Mouse (Mus musculus) forebrain, embryonic 13.5 days (tissue): Measurements from ENCODE around the gene Snx25. TPM values are rescaled to one million over a fixed set of nuclear protein-coding genes. Genes with fewer than 3 reads are reported as not detected.

Experiments
- ATAC-seq: fragments of 200-750 bp; cut with Nextera tagmentation; 2 replicates; pipeline ENCODE4 v1.8.0; 2017
- H3K27ac ChIP-seq: fragments of 300-500 bp; sonication (generic); 2 replicates; pipeline ENCODE4 v1.5.1; 2015; ENCODE audit warnings: inconsistent platforms, mild to moderate bottlenecking, moderate library complexity
- H3K27me3 ChIP-seq: fragments of 300-500 bp; sonication (generic); 2 replicates; pipeline ENCODE4 v1.6.1; 2015; ENCODE audit warnings: mild to moderate bottlenecking, inconsistent platforms
- H3K36me3 ChIP-seq: fragments of 300-500 bp; sonication (generic); 2 replicates; pipeline ENCODE4 v1.6.1; 2015; ENCODE audit warnings: mild to moderate bottlenecking, inconsistent platforms; ENCODE audit not compliant: poor library complexity, severe bottlenecking
- H3K4me1 ChIP-seq: fragments of 300-500 bp; sonication (generic); 2 replicates; pipeline ENCODE4 v1.6.1; 2015; ENCODE audit warnings: inconsistent platforms
- H3K4me2 ChIP-seq: fragments of 300-500 bp; sonication (generic); 2 replicates; pipeline ENCODE4 v1.6.1; 2015; ENCODE audit warnings: inconsistent platforms, mild to moderate bottlenecking, moderate library complexity
- H3K4me3 ChIP-seq: fragments of 300-500 bp; sonication (generic); 2 replicates; pipeline ENCODE4 v1.5.1; 2015; ENCODE audit warnings: mild to moderate bottlenecking, inconsistent platforms
- H3K9ac ChIP-seq: fragments of 300-500 bp; sonication (generic); 2 replicates; pipeline ENCODE4 v1.6.1; 2015; ENCODE audit warnings: mild to moderate bottlenecking, inconsistent platforms
- H3K9me3 ChIP-seq: fragments of 300-500 bp; sonication (generic); replicated peaks from 2 replicates; pipeline ENCODE4 v1.6.1; 2016; ENCODE audit warnings: inconsistent platforms
- WGBS: fragments of 180-500 bp; shearing (Covaris S2); methylation state at CpG from one replicate; pipeline ENCODE4 v1.1.7; 2015; 5-methylcytosine and 5-hydroxymethylcytosine counted together
- polyA plus RNA-seq: library from polyadenylated mRNA; unstranded; fragments of >200 nt; fragmentation: Nextera tagmentation; extraction: Ambion mirVana; gene quantifications from 2 replicates; pipeline ENCODE4 v1.2.1, GENCODE M21; 2015

Gene Snx25
- polyA plus RNA-seq, 1 experiment from 2014 or later = 3.8 TPM

- no peak for ATAC-seq
- no peak overlapping the region for H3K4me2 ChIP-seq
- H3K36me3 ChIP-seq = peaks cover 2% of the 10 kb centered on the region
- no peak overlapping the region for H3K4me3 ChIP-seq
- H3K27ac ChIP-seq = no peak overlapping the region
- 94% methylated on average over 5 of the region's 5 CpGs for WGBS
- no peak overlapping the region for H3K9ac ChIP-seq
- no peaks in the 10 kb centered on the region for H3K4me1 ChIP-seq
- no peaks in the 10 kb centered on the region for H3K27me3 ChIP-seq
- no peaks in the 10 kb centered on the region for H3K9me3 ChIP-seq
These were observed 79.2 kb downstream of the Snx25 start for GRCm38 (mm10) chr8:46072798-46073197.

GRCm38 (mm10) chr8:46040260-46040659 lies 111.7 kb downstream of the Snx25 start:
- WGBS = 61% methylated on average over 13 of the region's 13 CpGs
- Histone ChIP-seq H3K9me3 (no peaks in the 10 kb centered on the region), H3K9ac (no peak overlapping the region), H3K4me3 (no peak overlapping the region), H3K27ac (no peak overlapping the region), H3K4me2 (no peak overlapping the region), H3K4me1 (no peaks in the 10 kb centered on the region), H3K36me3 (peaks cover 20% of the 10 kb centered on the region; the same call in 1 of the 2 replicates), H3K27me3 (no peaks in the 10 kb centered on the region)
- no peak for ATAC-seq

- Histone ChIP-seq H3K27me3 (no peaks in the 10 kb centered on the region), H3K9ac (no peak overlapping the region), H3K36me3 (peaks cover 21% of the 10 kb centered on the region), H3K4me3 (no peak overlapping the region), H3K9me3 (no peaks in the 10 kb centered on the region), H3K4me2 (no peak overlapping the region), H3K27ac (no peak overlapping the region), H3K4me1 (no peaks in the 10 kb centered on the region)
- ATAC-seq = no peak
- WGBS = 90% methylated on average over 1 of the region's 1 CpGs
These were observed 112.3 kb downstream of the Snx25 start for GRCm38 (mm10) chr8:46039666-46040065.

DNA sequence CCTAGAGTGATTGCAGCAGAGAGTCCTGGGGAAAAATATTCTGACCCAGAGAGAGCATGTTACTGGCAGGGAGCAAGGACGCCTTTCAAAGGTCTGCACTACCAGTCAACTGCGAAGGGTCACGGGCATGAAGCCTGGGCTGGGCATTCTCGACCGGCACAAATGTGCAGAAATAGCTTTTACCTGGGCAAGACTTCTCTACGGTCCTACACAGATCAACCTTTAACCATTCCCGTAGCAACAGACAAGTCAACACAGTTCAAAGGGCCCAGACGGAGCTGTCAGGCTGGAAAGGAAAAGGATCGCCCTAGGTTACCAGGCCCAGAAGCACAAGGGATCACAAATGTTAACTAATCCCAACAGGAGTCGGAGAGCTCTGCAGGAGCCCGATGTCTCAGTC lies 115.7 kb downstream of the Snx25 start:
- 74% methylated on average over 11 of the region's 11 CpGs for WGBS

DNA sequence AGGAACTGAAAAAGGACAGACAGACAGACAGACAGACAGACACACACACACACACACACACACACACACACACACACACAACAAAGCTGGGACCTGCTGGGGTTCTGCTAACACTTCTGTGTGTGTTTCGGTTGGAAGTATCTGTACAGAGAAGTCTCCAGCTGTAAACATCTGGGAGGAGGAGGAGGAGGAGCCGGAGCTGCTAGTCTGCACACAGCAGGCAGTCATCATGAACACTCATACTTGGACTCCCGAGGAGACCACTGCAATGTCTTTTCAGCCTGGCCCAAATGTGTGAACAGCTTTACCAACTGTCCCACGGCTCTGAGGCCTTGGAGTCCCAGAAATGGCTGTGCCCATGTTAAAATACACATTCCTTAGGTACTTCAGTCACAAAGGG lies 127.6 kb downstream of the Snx25 start:
- H3K9me3 ChIP-seq = no peaks in the 10 kb centered on the region
- H3K9ac ChIP-seq = no peak overlapping the region
- no peak for ATAC-seq
- WGBS = 65% methylated on average over 4 of the region's 4 CpGs
- no peaks in the 10 kb centered on the region for H3K4me1 ChIP-seq
- H3K36me3 ChIP-seq = no peaks in the 10 kb centered on the region
- H3K27ac ChIP-seq = no peak overlapping the region
- no peaks in the 10 kb centered on the region for H3K27me3 ChIP-seq
- no peak overlapping the region for H3K4me3 ChIP-seq
- H3K4me2 ChIP-seq = no peak overlapping the region

More for the DNA sequence above, 115.7 kb downstream of the Snx25 start:
- H3K9me3 ChIP-seq = no peaks in the 10 kb centered on the region
- no peak for ATAC-seq
- H3K27ac ChIP-seq = no peak overlapping the region
- H3K9ac ChIP-seq = no peak overlapping the region
- no peaks in the 10 kb centered on the region for H3K27me3 ChIP-seq
- H3K4me3 ChIP-seq = no peak overlapping the region
- peaks cover 19% of the 10 kb centered on the region for H3K36me3 ChIP-seq
- H3K4me2 ChIP-seq = no peak overlapping the region
- no peaks in the 10 kb centered on the region for H3K4me1 ChIP-seq

GRCm38 (mm10) chr8:46022758-46023157 lies 129.2 kb downstream of the Snx25 start:
- ATAC-seq = no peak
- H3K9me3 ChIP-seq = no peaks in the 10 kb centered on the region
- no peak overlapping the region for H3K4me3 ChIP-seq
- H3K4me2 ChIP-seq = no peak overlapping the region
- no peaks in the 10 kb centered on the region for H3K4me1 ChIP-seq
- H3K27ac ChIP-seq = no peak overlapping the region
- WGBS = 94% methylated on average over 9 of the region's 9 CpGs
- no peaks in the 10 kb centered on the region for H3K36me3 ChIP-seq
- no peaks in the 10 kb centered on the region for H3K27me3 ChIP-seq
- H3K9ac ChIP-seq = no peak overlapping the region

- ATAC-seq = no peak
- Histone ChIP-seq H3K4me3 (no peak overlapping the region), H3K4me1 (no peaks in the 10 kb centered on the region), H3K36me3 (no peaks in the 10 kb centered on the region), H3K4me2 (no peak overlapping the region), H3K27me3 (no peaks in the 10 kb centered on the region), H3K9me3 (no peaks in the 10 kb centered on the region), H3K27ac (no peak overlapping the region), H3K9ac (no peak overlapping the region)
- WGBS = 92% methylated on average over 9 of the region's 9 CpGs
These were observed 129.8 kb downstream of the Snx25 start for GRCm38 (mm10) chr8:46022203-46022602.

DNA sequence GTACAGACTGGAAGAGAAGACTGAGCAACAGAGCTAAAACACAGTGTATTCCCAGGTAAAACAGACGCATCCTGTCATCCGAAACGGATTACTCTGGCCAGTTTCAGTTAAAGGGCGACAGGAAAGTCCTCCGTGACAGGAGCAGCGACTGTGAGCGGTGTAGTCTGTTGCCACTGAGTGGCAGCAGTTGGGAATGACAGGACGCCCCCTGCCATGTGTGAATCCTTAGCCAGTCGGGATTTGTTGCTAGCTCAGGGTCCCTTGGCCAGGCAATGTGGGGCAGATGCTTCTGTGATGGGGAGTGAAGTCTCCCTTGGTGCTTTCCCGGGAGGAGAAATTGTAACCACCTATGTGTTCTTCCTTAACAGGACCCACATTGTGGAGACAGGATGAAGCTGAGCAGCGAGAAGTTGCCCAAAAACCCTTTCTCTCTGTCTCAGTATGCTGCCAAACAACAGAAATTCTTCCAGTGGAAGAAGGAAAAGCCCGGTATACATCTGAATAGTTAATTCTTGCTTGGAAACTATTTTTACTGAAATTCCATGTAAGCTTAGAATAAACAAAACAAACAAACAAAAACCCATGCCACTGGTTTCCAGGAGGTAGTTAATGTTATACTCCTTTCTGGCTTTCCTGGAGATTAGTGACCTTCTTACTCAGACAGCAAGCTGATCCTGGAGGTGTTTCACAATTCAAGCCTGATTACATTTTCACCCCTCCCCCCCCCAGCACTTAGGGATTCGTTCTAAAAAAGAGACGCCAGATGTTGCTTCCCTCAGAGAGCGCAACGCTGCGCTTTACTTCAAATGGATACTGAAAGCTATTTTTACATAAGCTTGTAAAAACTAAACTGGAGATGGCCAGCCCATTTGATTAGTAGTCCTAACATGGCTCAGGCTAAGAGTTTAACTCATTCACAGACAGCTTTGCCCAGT lies 140.9 kb downstream of the Snx25 start:
- ATAC-seq = peak; percentile 48; the same call in 1 of the 2 replicates
- no peak overlapping the region; the same call in 1 of the 2 replicates for H3K4me3 ChIP-seq

GRCm38 (mm10) chr8:46010306-46010705 lies 141.7 kb downstream of the Snx25 start:
- Histone ChIP-seq H3K4me3 (no peak overlapping the region; the same call in 1 of the 2 replicates), H3K27me3 (no peaks in the 10 kb centered on the region), H3K4me2 (peak overlapping the region; percentile 46), H3K27ac (no peak overlapping the region), H3K9me3 (no peaks in the 10 kb centered on the region), H3K4me1 (peaks cover 10% of the 10 kb centered on the region; the same call in 1 of the 2 replicates), H3K9ac (no peak overlapping the region), H3K36me3 (no peaks in the 10 kb centered on the region)
- 36% methylated on average over 2 of the region's 2 CpGs for WGBS
- peak; percentile 41; the same call in 1 of the 2 replicates for ATAC-seq

More for the DNA sequence above, 140.9 kb downstream of the Snx25 start:
- H3K9ac ChIP-seq = no peak overlapping the region
- peaks cover 10% of the 10 kb centered on the region; the same call in 1 of the 2 replicates for H3K4me1 ChIP-seq
- no peak overlapping the region for H3K27ac ChIP-seq
- no peaks in the 10 kb centered on the region for H3K36me3 ChIP-seq
- no peaks in the 10 kb centered on the region for H3K27me3 ChIP-seq
- peak overlapping the region; percentile 46 for H3K4me2 ChIP-seq
- WGBS = 15% methylated on average over 17 of the region's 17 CpGs
- no peaks in the 10 kb centered on the region for H3K9me3 ChIP-seq

DNA sequence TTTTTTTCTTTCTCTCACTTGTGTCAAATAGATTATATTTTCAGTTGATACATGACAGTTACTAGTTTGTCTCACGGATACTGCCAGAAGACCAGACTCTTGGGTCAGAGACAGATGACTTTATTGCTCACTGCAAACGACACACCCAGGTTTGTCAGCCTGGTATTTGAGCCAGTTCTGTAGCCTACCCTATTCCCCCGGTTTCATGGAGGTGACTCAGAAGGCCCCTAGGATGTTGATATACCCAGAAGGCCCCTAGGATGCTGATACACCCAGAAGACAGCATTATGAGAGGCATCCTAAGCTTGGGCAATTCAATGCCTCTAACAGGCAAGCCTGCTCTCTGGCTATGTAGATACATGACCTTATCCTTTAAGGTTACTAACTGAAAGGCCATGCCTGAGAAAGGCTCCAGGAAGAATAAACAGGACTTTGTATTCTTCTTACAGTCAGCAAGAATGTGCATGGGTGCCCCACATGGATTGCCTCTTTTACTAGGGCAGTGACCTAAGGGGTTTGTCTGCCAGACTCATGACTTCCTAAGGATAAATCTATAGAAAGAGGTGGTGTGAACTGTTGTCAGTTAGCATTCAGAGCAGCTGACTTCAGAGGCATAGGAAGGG lies 144.8 kb downstream of the Snx25 start:
- no peaks in the 10 kb centered on the region for H3K36me3 ChIP-seq
- no peak overlapping the region for H3K9ac ChIP-seq
- H3K9me3 ChIP-seq = no peaks in the 10 kb centered on the region
- H3K4me1 ChIP-seq = peaks cover 10% of the 10 kb centered on the region; the same call in 1 of the 2 replicates
- H3K27me3 ChIP-seq = no peaks in the 10 kb centered on the region
- H3K27ac ChIP-seq = no peak overlapping the region
- no peak overlapping the region for H3K4me2 ChIP-seq
- no peak for ATAC-seq
- 81% methylated on average over 3 of the region's 3 CpGs for WGBS
- H3K4me3 ChIP-seq = no peak overlapping the region

DNA sequence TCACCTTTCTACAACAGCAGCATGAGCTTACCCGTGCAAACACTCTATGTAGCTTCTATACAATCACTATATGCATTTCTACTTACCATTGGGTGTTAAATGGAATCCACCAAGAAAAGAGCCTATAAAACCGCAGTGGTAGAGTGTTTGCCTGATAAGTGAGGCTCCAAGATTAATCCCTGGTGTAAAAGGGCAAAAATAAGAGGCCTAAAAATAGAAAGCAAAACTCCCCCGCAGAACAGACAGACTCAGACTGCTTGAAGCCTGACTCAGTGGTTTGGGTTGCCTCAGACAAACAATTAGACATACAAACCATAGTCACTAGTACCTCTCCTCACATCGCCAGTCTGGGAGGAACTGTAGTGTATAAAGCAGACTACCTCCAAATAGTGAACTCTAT lies 146.4 kb downstream of the Snx25 start, which contains the start of gene Ankrd37:
Gene Ankrd37 (minus strand): TSS at position 112 of the 400 bp plus-strand sequence.
- H3K9ac ChIP-seq = no peak within 1 kb of the TSS
- H3K36me3 ChIP-seq = no peaks in the 10 kb centered on the region
- H3K4me3 ChIP-seq = no peak within 1 kb of the TSS
- no peak within 1 kb of the TSS for H3K4me2 ChIP-seq
- peaks cover 2% of the 10 kb centered on the region; the same call in 1 of the 2 replicates for H3K4me1 ChIP-seq
- no peaks in the 10 kb centered on the region for H3K27me3 ChIP-seq
- no peak within 1 kb of the TSS for H3K27ac ChIP-seq
- no peaks in the 10 kb centered on the region for H3K9me3 ChIP-seq
- no peak for ATAC-seq
- WGBS = 73% methylated on average over 4 of the region's 4 CpGs
